Mouse (Mus musculus) bone marrow macrophage, adult 2 months (primary cell): Measurements from ENCODE around the gene Tsc22d4.

Experiments
- CTCF ChIP-seq: IDR thresholded peaks from 2 replicates; pipeline ENCODE4 v1.5.1; 2012; ENCODE audit warnings: low read depth, mild to moderate bottlenecking, low read length, moderate library complexity
- POLR2A ChIP-seq: IDR thresholded peaks from 2 replicates; pipeline ENCODE4 v1.6.1; 2012; ENCODE audit warnings: mild to moderate bottlenecking, low read depth, low read length, borderline replicate concordance

- TF ChIP-seq CTCF (no peak), POLR2A (no peak)
Observed at GRCm38 (mm10) chr5:137748130-137748770, 2.7 kb downstream of the Tsc22d4 start.
